Mouse (Mus musculus): ENCODE measurements around the gene Erg. TPM values are rescaled to one million over a fixed set of nuclear protein-coding genes. Genes with fewer than 3 reads are reported as not detected.

Gene Erg
- total RNA-seq, 2 experiments from 2014 or later: 3.8 to 6.0 TPM

GRCm38 (mm10) chr16:95449361-95449725 lies 137.1 kb downstream of the Erg start:
- ATAC-seq (replicated peaks; ENCODE audit: low FRiP score, poor library complexity, severe bottlenecking): no peak

- ATAC-seq (replicated peaks; ENCODE audit: low FRiP score, poor library complexity, severe bottlenecking): no peak
Observed at GRCm38 (mm10) chr16:95448643-95449360, 137.6 kb downstream of the Erg start.

- ATAC-seq (replicated peaks; ENCODE audit: low FRiP score, poor library complexity, severe bottlenecking): no peak
Observed at GRCm38 (mm10) chr16:95447896-95448295, 138.5 kb downstream of the Erg start.

GRCm38 (mm10) chr16:95446368-95446767 lies 140.0 kb downstream of the Erg start:
- no peak for ATAC-seq (replicated peaks; ENCODE audit: low FRiP score, poor library complexity, severe bottlenecking)

- no peak for ATAC-seq (replicated peaks; ENCODE audit: low FRiP score, poor library complexity, severe bottlenecking)
Observed at GRCm38 (mm10) chr16:95442023-95442422, 144.4 kb downstream of the Erg start.

GRCm38 (mm10) chr16:95441179-95441578 lies 145.2 kb downstream of the Erg start:
- no peak for ATAC-seq (replicated peaks; ENCODE audit: low FRiP score, poor library complexity, severe bottlenecking)

- no peak for ATAC-seq (replicated peaks; ENCODE audit: low FRiP score, poor library complexity, severe bottlenecking)
Observed at GRCm38 (mm10) chr16:95440334-95440733, 146.1 kb downstream of the Erg start.

- ATAC-seq (replicated peaks; ENCODE audit: low FRiP score, poor library complexity, severe bottlenecking): no peak
Observed at GRCm38 (mm10) chr16:95439794-95440193, 146.6 kb downstream of the Erg start.

GRCm38 (mm10) chr16:95438848-95439540 lies 147.4 kb downstream of the Erg start:
- no peak for ATAC-seq (replicated peaks; ENCODE audit: low FRiP score, poor library complexity, severe bottlenecking)

- no peak for ATAC-seq (replicated peaks; ENCODE audit: low FRiP score, poor library complexity, severe bottlenecking)
Observed at GRCm38 (mm10) chr16:95436611-95437010, 149.8 kb downstream of the Erg start.

- no peak for ATAC-seq (replicated peaks; ENCODE audit: low FRiP score, poor library complexity, severe bottlenecking)
Observed at GRCm38 (mm10) chr16:95436051-95436450, 150.3 kb downstream of the Erg start.

- ATAC-seq (replicated peaks; ENCODE audit: low FRiP score, poor library complexity, severe bottlenecking): no peak
Observed at GRCm38 (mm10) chr16:95434434-95434833, 152.0 kb downstream of the Erg start.

GRCm38 (mm10) chr16:95432540-95432971 lies 153.8 kb downstream of the Erg start:
- no peak for ATAC-seq (replicated peaks; ENCODE audit: low FRiP score, poor library complexity, severe bottlenecking)

GRCm38 (mm10) chr16:95429851-95430250 lies 156.5 kb downstream of the Erg start:
- no peak for ATAC-seq (replicated peaks; ENCODE audit: low FRiP score, poor library complexity, severe bottlenecking)

- no peak for ATAC-seq (replicated peaks; ENCODE audit: low FRiP score, poor library complexity, severe bottlenecking)
Observed at GRCm38 (mm10) chr16:95428239-95428638, 158.2 kb downstream of the Erg start.

- ATAC-seq (replicated peaks; ENCODE audit: low FRiP score, poor library complexity, severe bottlenecking): no peak
Observed at GRCm38 (mm10) chr16:95427512-95427911, 158.9 kb downstream of the Erg start.

GRCm38 (mm10) chr16:95422658-95423073 lies 163.7 kb downstream of the Erg start:
- ATAC-seq (replicated peaks; ENCODE audit: low FRiP score, poor library complexity, severe bottlenecking): no peak

- no peak for ATAC-seq (replicated peaks; ENCODE audit: low FRiP score, poor library complexity, severe bottlenecking)
Observed at GRCm38 (mm10) chr16:95421235-95421886, 165.0 kb downstream of the Erg start.

GRCm38 (mm10) chr16:95415921-95416320 lies 170.5 kb downstream of the Erg start:
- ATAC-seq (replicated peaks; ENCODE audit: low FRiP score, poor library complexity, severe bottlenecking): no peak

- no peak for ATAC-seq (replicated peaks; ENCODE audit: low FRiP score, poor library complexity, severe bottlenecking)
Observed at GRCm38 (mm10) chr16:95415372-95415771, 171.0 kb downstream of the Erg start.

- no peak for ATAC-seq (replicated peaks; ENCODE audit: low FRiP score, poor library complexity, severe bottlenecking)
Observed at GRCm38 (mm10) chr16:95413401-95413959, 172.9 kb downstream of the Erg start.

Data from erythroblast, adult 5-6 weeks (primary cell).